In genomic region chrX:101769478-101769877, GRCm38 (mm10) we compare ENCODE assay signal across 33 mouse cellular contexts. TPM values are rescaled to one million over a fixed set of nuclear protein-coding genes. Genes with fewer than 3 reads are reported as not detected.
DNase-seq lines count a peak whose midpoint lies in the region; ATAC-seq and TF ChIP-seq lines count a peak whose summit lies in the region.
"Had no signal": no experiment of that assay in that cellular context is flagged by ENCODE, and none has a peak within 500 bp of the region (broad histone marks: within the 10 kb centered on the region; RNA-seq: fewer than 3 reads in every experiment).

No protein-coding gene starts in this region.

- no peak for DNase-seq in liver, postnatal 0 days
- DNase-seq in liver, embryonic 11.5 days (ENCODE audit: low spot score) = no peak
- peak; percentile 42 for DNase-seq in Muller cell, postnatal 12 days (ENCODE audit: inconsistent ontology term)
- DNase-seq in brain, adult 2 months (ENCODE audit: low read depth, low spot score) = peak; percentile 7
- DNase-seq: adrenal gland, postnatal 10 days; cerebellum, adult 9-11 months; forebrain, postnatal 0 days; gastrocnemius, postnatal 14 days; heart, adult 2 months; kidney, adult 18-20 months; layer of hippocampus, postnatal 36 days; right cerebral cortex, postnatal 14 days; thymus, postnatal 25 days had no signal

- no peak overlapping the region for H3K27ac ChIP-seq in liver, postnatal 0 days (ENCODE audit: low read depth)
- H3K27ac ChIP-seq in liver, embryonic 11.5 days (ENCODE audit: low read depth, low read length) = no peak overlapping the region
- no peak overlapping the region for H3K27ac ChIP-seq in kidney, embryonic 14.5 days (ENCODE audit: low read depth, low read length)
- H3K27ac ChIP-seq in hindbrain, embryonic 16.5 days (ENCODE audit: low read depth, low read length) = no peak overlapping the region
- H3K27ac ChIP-seq: embryonic facial prominence, embryonic 12.5 days; heart, adult 2 months; heart, embryonic 13.5 days; hindbrain, embryonic 12.5 days; kidney, postnatal 0 days; limb, embryonic 12.5 days; liver, embryonic 14.5 days; midbrain, embryonic 10.5 days had no signal

- H3K27me3 ChIP-seq in liver, postnatal 0 days (ENCODE audit: insufficient read depth, low read length) = no peaks in the 10 kb centered on the region
- H3K27me3 ChIP-seq in liver, embryonic 11.5 days (replicated peaks; ENCODE audit: control insufficient read depth, insufficient read depth, low read length) = peaks cover 5% of the 10 kb centered on the region; the same call in 1 of the 2 replicates
- 0 out of 2 replicates have a peak, but pooled peaks cover 3% of the 10 kb centered on the region for H3K27me3 ChIP-seq in kidney, embryonic 14.5 days (ENCODE audit: control insufficient read depth, insufficient read depth, low read length)
- peaks cover 3% of the 10 kb centered on the region for H3K27me3 ChIP-seq in hindbrain, embryonic 16.5 days (replicated peaks; ENCODE audit: control insufficient read depth, insufficient read depth, low read length)

- no peak for TF ChIP-seq CTCF in liver, postnatal 0 days (IDR thresholded peaks at IDR 0.05; ENCODE audit: low read depth)

- H3K9ac ChIP-seq in liver, postnatal 0 days (replicated peaks) = no peak overlapping the region
- H3K9ac ChIP-seq in liver, embryonic 11.5 days (ENCODE audit: low read depth, low read length) = no peak overlapping the region
- no peak overlapping the region for H3K9ac ChIP-seq in kidney, embryonic 14.5 days (ENCODE audit: low read depth, low read length)
- H3K9ac ChIP-seq in hindbrain, embryonic 16.5 days (ENCODE audit: low read depth, low read length) = no peak overlapping the region
- H3K9ac ChIP-seq: embryonic facial prominence, embryonic 12.5 days; forebrain, postnatal 0 days; heart, embryonic 13.5 days; hindbrain, embryonic 12.5 days; limb, embryonic 12.5 days; liver, embryonic 14.5 days had no signal

- no peaks in the 10 kb centered on the region for H3K9me3 ChIP-seq in liver, postnatal 0 days (ENCODE audit: low read length)
- no peaks in the 10 kb centered on the region for H3K9me3 ChIP-seq in liver, embryonic 11.5 days (ENCODE audit: control insufficient read depth, low read length)
- no peaks in the 10 kb centered on the region for H3K9me3 ChIP-seq in kidney, embryonic 14.5 days (ENCODE audit: control insufficient read depth, low read length)
- H3K9me3 ChIP-seq in hindbrain, embryonic 16.5 days (ENCODE audit: control insufficient read depth, low read length) = no peaks in the 10 kb centered on the region
- H3K9me3 ChIP-seq: embryonic facial prominence, embryonic 12.5 days; heart, embryonic 13.5 days; hindbrain, embryonic 12.5 days; limb, embryonic 12.5 days; midbrain, embryonic 10.5 days had no signal

- no peaks in the 10 kb centered on the region for H3K4me1 ChIP-seq in liver, postnatal 0 days (ENCODE audit: insufficient read depth)
- H3K4me1 ChIP-seq in liver, embryonic 11.5 days (replicated peaks; ENCODE audit: control insufficient read depth, insufficient read depth, low read length) = no peaks in the 10 kb centered on the region
- H3K4me1 ChIP-seq in kidney, embryonic 14.5 days (ENCODE audit: control insufficient read depth, insufficient read depth, low read length) = no peaks in the 10 kb centered on the region
- H3K4me1 ChIP-seq in hindbrain, embryonic 16.5 days (ENCODE audit: control insufficient read depth, insufficient read depth, low read depth, low read length) = no peaks in the 10 kb centered on the region
- H3K4me1 ChIP-seq: embryonic facial prominence, embryonic 12.5 days; heart, embryonic 13.5 days; hindbrain, embryonic 12.5 days; limb, embryonic 12.5 days; midbrain, embryonic 10.5 days had no signal

- H3K4me2 ChIP-seq in liver, postnatal 0 days (ENCODE audit: low read depth, low read length) = no peak overlapping the region
- no peak overlapping the region for H3K4me2 ChIP-seq in liver, embryonic 11.5 days
- no peak overlapping the region for H3K4me2 ChIP-seq in kidney, embryonic 14.5 days (replicated peaks; ENCODE audit: low read depth, low read length)
- H3K4me2 ChIP-seq in hindbrain, embryonic 16.5 days (ENCODE audit: low read length) = no peak overlapping the region
- H3K4me2 ChIP-seq: embryonic facial prominence, embryonic 12.5 days; heart, embryonic 13.5 days; hindbrain, embryonic 12.5 days; limb, embryonic 12.5 days had no signal

- peak; percentile 42; the same call in 1 of the 2 replicates for TF ChIP-seq EP300 in liver, postnatal 0 days (IDR thresholded peaks at IDR 0.05; ENCODE audit: low read depth)

- H3K4me3 ChIP-seq in liver, postnatal 0 days (ENCODE audit: low read depth, low read length) = no peak overlapping the region
- no peak overlapping the region for H3K4me3 ChIP-seq in liver, embryonic 11.5 days (ENCODE audit: low read depth, low read length)
- H3K4me3 ChIP-seq in kidney, embryonic 14.5 days (ENCODE audit: low read length) = no peak overlapping the region
- no peak overlapping the region for H3K4me3 ChIP-seq in hindbrain, embryonic 16.5 days (ENCODE audit: low read length)
- H3K4me3 ChIP-seq: embryonic facial prominence, embryonic 12.5 days; heart, adult 2 months; heart, embryonic 13.5 days; hindbrain, embryonic 12.5 days; limb, embryonic 12.5 days; midbrain, embryonic 10.5 days had no signal

- H3K36me3 ChIP-seq in liver, postnatal 0 days (replicated peaks; ENCODE audit: insufficient read depth, low read length) = no peaks in the 10 kb centered on the region
- no peaks in the 10 kb centered on the region for H3K36me3 ChIP-seq in liver, embryonic 11.5 days (ENCODE audit: control insufficient read depth, insufficient read depth, low read length)
- no peaks in the 10 kb centered on the region for H3K36me3 ChIP-seq in kidney, embryonic 14.5 days (ENCODE audit: control insufficient read depth, insufficient read depth, low read length)
- no peaks in the 10 kb centered on the region for H3K36me3 ChIP-seq in hindbrain, embryonic 16.5 days (ENCODE audit: control insufficient read depth, insufficient read depth, low read length)
- H3K36me3 ChIP-seq: embryonic facial prominence, embryonic 12.5 days; heart, embryonic 13.5 days; hindbrain, embryonic 12.5 days; limb, embryonic 12.5 days; midbrain, embryonic 10.5 days had no signal

- ATAC-seq in liver, postnatal 0 days = peak; percentile 77
- ATAC-seq in liver, embryonic 11.5 days (replicated peaks; ENCODE audit: low FRiP score) = no peak
- peak; percentile 63 for ATAC-seq in megakaryocyte progenitor cell, adult 5-6 weeks (replicated peaks; ENCODE audit: poor library complexity)
- no peak for ATAC-seq in kidney, embryonic 14.5 days (ENCODE audit: low FRiP score, low TSS enrichment)
- no peak for ATAC-seq in hindbrain, embryonic 16.5 days
- ATAC-seq: activated CD4-positive, CD25-positive, alpha-beta regulatory T cell, adult 4 months; forebrain, postnatal 0 days; inflammation-experienced regulatory T-cells, adult 6 months; midbrain, embryonic 16.5 days had no signal

- 44% methylated on average over 2 of the region's 2 CpGs for WGBS in liver, postnatal 0 days (ENCODE audit: insufficient replicate concordance)
- 38% methylated on average over 2 of the region's 2 CpGs for WGBS in liver, embryonic 11.5 days
- WGBS in kidney, embryonic 14.5 days = 74% methylated on average over 2 of the region's 2 CpGs
- WGBS in hindbrain, embryonic 16.5 days = 72% methylated on average over 2 of the region's 2 CpGs

RNA-seq across cellular contexts. Expression of gene Gm4779, which starts 24.7 kb away (rescaled TPM):
- polyA plus RNA-seq in liver, postnatal 0 days (2015; fragmentation: Nextera tagmentation; extraction: Ambion mirVana) = 0.14 and 0.16 TPM in 2 replicates
- 0.45 and 0.64 TPM in 2 replicates for polyA plus RNA-seq in liver, embryonic 11.5 days (2014; fragmentation: Nextera tagmentation; extraction: Ambion mirVana)
- not detected in 2 replicates for total RNA-seq in megakaryocyte progenitor cell, adult 5-6 weeks (2015)
- 0.30 TPM in 1 of 2 replicates, not detected in the other for total RNA-seq in megakaryocyte progenitor cell, adult 5-6 weeks (2017)
- 0.56 and 0.81 TPM in 2 replicates for polyA plus RNA-seq in kidney, embryonic 14.5 days (2014; fragmentation: Nextera tagmentation; extraction: Ambion mirVana)
- 0.25 TPM in 1 of 2 replicates, not detected in the other for polyA plus RNA-seq in hindbrain, embryonic 16.5 days (2015; fragmentation: Nextera tagmentation; extraction: Ambion mirVana)
- total RNA-seq: adrenal gland, postnatal 10 days; forebrain, postnatal 0 days; gastrocnemius, postnatal 14 days; heart, postnatal 25 days; left cerebral cortex, postnatal 14 days; MEL had no signal
- polyA plus RNA-seq: activated CD4-positive, CD25-positive, alpha-beta regulatory T cell, adult 4 months; C2C12; forebrain, embryonic 11.5 days; forebrain, postnatal 0 days; heart, adult 2 months; hindbrain, embryonic 12.5 days; large intestine, adult 2 months; midbrain, embryonic 16.5 days; neural tube, embryonic 14.5 days had no signal

RNA-seq across cellular contexts. Expression of gene 8030474K03Rik, which starts 25.0 kb away (rescaled TPM):
- polyA plus RNA-seq in liver, postnatal 0 days (2015; fragmentation: Nextera tagmentation; extraction: Ambion mirVana) = 0.07 and 0.12 TPM in 2 replicates
- polyA plus RNA-seq in liver, embryonic 11.5 days (2014; fragmentation: Nextera tagmentation; extraction: Ambion mirVana) = 0.23 and 1.1 TPM in 2 replicates
- 0.51 TPM in 1 of 2 replicates, not detected in the other for total RNA-seq in megakaryocyte progenitor cell, adult 5-6 weeks (2015)
- 0.12 TPM in 1 of 2 replicates, not detected in the other for total RNA-seq in megakaryocyte progenitor cell, adult 5-6 weeks (2017)
- polyA plus RNA-seq in kidney, embryonic 14.5 days (2014; fragmentation: Nextera tagmentation; extraction: Ambion mirVana) = 0.26 and 0.81 TPM in 2 replicates
- polyA plus RNA-seq in hindbrain, embryonic 16.5 days (2015; fragmentation: Nextera tagmentation; extraction: Ambion mirVana) = 0.11 TPM in 1 of 2 replicates, not detected in the other
- total RNA-seq: adrenal gland, postnatal 10 days; forebrain, postnatal 0 days; gastrocnemius, postnatal 14 days; heart, postnatal 25 days; layer of hippocampus, postnatal 36 days; left cerebral cortex, postnatal 14 days; MEL had no signal
- polyA plus RNA-seq: activated CD4-positive, CD25-positive, alpha-beta regulatory T cell, adult 4 months; C2C12; forebrain, embryonic 11.5 days; forebrain, postnatal 0 days; heart, adult 2 months; large intestine, adult 2 months; midbrain, embryonic 10.5 days; midbrain, embryonic 16.5 days; neural tube, embryonic 14.5 days had no signal

RNA-seq across cellular contexts. Expression of gene Cxcr3, which starts 35.4 kb away (rescaled TPM):
- 0.81 and 1.0 TPM in 2 replicates for polyA plus RNA-seq in liver, postnatal 0 days (2015; fragmentation: Nextera tagmentation; extraction: Ambion mirVana)
- polyA plus RNA-seq in liver, embryonic 11.5 days (2014; fragmentation: Nextera tagmentation; extraction: Ambion mirVana) = 0.27 TPM in 2 replicates
- 0.22 and 0.29 TPM in 2 replicates for total RNA-seq in megakaryocyte progenitor cell, adult 5-6 weeks (2015)
- 0.07 and 0.21 TPM in 2 replicates for total RNA-seq in megakaryocyte progenitor cell, adult 5-6 weeks (2017)
- 0.39 TPM in 1 of 2 replicates, not detected in the other for polyA plus RNA-seq in kidney, embryonic 14.5 days (2014; fragmentation: Nextera tagmentation; extraction: Ambion mirVana)
- polyA plus RNA-seq in hindbrain, embryonic 16.5 days (2015; fragmentation: Nextera tagmentation; extraction: Ambion mirVana) = 0.09 and 0.37 TPM in 2 replicates
- total RNA-seq: heart, adult 2 months; layer of hippocampus, postnatal 36 days; left cerebral cortex, postnatal 14 days; MEL had no signal
- polyA plus RNA-seq: C2C12; embryonic facial prominence, embryonic 12.5 days; hindbrain, embryonic 12.5 days; limb, embryonic 12.5 days; midbrain, embryonic 10.5 days; neural tube, embryonic 14.5 days had no signal

Comparison
In these comparisons a context has a peak if more than half of its experiments do, and no peak if none do; other contexts are left out.
1. ATAC-seq: peak in liver, postnatal 0 days (single experiment) and megakaryocyte progenitor cell, adult 5-6 weeks (single experiment); none in liver, embryonic 11.5 days (single experiment), kidney, embryonic 14.5 days (single experiment) and hindbrain, embryonic 16.5 days (single experiment).
2. DNase-seq: peak in Muller cell, postnatal 12 days (single experiment) and brain, adult 2 months (single experiment); none in liver, postnatal 0 days (single experiment) and liver, embryonic 11.5 days (single experiment).